Mouse (Mus musculus) embryo, embryonic 11.5 days (tissue): ENCODE measurements at regions not wholly inside any gene's neighbourhood (a gene's known extent, or its start where the extent isn't known, plus 50 kb on each side); places are given as distances from the start of the nearest gene placed in this dataset.
A peak's percentile ranks its signal among the peaks of the same experiment; 100 is the strongest.

Source experiments
- DNase-seq: peaks from one replicate; pipeline ENCODE4 v3.0.0-alpha.2; 2012; ENCODE audit warnings: low read depth, low spot score

GRCm38 (mm10) chr2:172699654-172700053 lies 150.3 kb downstream of the Tfap2c start:
- no peak for DNase-seq

DNA sequence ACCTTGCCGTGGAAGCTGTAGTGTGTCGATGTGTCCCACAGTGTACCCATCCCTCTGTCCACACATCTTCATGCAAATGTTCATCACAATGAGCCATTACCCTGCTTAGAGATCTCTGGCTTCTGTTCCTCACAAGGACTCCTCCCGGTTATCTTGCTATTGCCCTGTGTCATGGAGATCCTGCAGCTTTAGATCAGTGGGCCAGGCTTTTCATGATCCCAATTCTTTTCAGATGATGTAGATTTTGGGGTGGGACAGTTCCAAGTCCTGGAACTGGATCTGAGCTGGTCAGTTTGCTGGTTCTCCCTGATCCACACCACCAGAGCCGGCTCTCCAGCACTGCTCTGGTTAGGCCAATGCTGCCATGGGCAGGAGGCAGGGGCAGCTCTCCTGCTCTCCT lies 161.2 kb downstream of the Tfap2c start:
- no peak for DNase-seq

- no peak for DNase-seq
These were observed 177.3 kb downstream of the Tfap2c start for GRCm38 (mm10) chr2:172726701-172727100.

DNA sequence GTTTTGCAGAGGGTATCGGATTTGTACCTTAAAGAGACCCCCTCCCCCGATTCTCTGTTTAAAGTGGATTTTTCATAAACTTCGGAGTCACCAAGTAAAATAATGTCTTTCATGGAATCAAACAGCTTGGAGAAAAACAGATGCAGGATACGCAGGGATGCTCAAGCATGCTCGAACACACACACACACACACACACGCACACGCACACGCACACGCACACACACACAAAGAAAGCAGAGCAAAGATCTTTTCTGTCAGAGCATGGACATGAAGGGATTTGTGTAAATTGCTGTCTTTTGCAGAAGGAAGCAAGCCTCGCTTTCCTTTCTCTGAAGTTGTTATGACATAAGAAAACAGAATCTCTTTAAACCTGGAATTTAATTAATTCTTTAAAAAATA lies 178.2 kb downstream of the Tfap2c start:
- no peak for DNase-seq

DNA sequence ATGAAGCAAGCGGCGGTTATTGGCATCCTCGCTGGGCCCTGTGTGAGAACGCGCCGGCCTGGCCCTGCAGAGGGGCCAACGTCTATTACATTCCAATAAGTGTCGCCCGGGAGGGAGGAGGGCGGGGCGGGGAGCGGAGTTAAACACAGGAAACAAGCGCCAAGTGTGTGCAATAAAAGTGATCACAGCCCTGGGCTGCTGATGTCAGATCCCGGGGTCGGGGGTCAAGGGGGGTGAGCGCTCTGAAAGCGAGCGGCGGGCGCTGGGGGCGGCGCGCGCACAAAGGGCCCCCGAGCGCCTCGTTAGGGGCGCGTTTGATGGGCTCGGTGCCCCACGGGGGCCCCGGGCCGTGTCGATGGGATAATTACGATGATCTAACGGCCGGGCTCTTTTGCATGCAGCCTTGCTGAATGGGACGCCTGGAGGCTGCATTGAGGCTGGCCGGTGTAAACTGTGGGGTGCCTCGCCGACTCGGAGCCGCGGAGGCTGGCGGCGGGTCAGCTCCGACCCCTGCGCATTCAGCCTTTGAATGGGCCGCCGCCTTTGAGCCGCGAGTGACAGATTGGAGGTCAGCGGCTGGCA lies 178.9 kb downstream of the Tfap2c start:
- peak; percentile 73 for DNase-seq

GRCm38 (mm10) chr2:172729151-172729550 lies 179.8 kb downstream of the Tfap2c start:
- no peak for DNase-seq

DNA sequence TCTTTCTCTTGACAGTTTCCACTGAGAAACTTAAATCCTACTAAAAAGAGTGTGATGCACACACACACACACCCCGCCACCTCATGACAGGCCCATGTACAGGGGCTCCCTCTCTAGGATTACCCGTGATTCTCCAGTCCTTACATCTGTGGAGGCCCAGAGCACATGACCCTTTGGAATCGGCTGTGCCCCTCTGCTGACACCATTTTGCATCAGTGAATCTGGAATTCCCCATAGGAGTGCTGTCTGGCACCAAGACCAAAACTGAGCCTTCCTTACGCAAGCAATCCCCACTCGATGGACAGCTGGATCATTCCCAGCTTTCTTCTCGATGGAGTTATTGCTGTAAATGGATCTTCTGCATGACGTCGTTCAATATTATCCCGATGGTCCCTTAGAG lies 180.3 kb downstream of the Tfap2c start:
- no peak for DNase-seq

DNA sequence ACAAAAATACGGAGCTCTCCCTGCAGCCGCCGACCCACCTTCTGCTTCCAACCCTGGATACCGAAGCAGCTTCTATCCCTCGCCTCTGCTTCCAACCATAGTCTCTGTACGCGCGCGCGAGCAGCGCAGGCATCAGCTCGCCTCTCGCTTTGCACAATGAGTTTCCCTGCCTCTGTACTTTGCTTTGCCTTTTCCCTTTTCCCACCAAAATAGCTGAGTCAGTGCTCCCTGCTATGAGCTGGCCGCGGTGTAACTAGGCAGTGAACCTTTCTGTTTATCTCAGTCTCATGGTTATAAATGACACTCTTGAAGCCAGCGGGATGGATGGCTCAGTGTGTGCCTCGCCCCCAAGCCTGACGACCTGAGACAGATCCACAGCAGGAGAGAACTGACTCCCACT lies 182.0 kb downstream of the Tfap2c start:
- no peak for DNase-seq

DNA sequence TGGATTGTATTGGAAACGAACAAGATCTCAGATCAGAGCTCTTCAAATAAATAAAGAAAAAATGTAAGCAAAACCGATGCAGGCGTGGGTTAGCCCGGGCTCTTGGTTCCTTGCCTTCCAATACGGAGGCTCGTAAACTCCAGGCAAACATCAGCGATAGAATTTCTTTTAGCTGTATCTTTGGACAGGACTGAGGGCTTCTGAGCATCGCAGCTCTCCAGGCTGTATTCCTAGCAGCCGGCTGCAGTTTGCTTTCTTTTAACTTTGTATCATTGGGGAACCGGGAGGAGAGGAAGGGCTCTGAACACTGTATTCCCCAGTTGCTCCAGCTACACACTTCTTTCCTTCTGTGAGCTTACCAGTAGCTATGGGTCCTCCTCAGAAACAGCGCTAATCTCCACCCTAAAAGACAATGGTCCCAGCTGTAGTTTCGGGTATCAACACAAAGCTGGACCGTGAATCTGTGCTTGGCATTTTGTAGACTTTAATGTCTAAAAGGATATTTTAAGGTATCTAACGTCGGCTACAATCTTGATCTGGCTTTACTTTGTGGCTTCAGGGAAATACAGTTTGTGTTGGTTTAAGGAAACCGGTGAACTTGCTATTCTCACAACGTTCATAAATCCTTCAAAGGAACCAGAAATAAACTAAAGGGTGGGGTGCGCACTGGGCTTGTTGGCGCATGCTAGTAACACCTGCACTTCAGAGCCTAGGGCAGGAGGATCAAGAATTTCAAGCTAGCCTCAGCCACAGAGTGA lies 183.2 kb downstream of the Tfap2c start:
- DNase-seq: no peak

DNA sequence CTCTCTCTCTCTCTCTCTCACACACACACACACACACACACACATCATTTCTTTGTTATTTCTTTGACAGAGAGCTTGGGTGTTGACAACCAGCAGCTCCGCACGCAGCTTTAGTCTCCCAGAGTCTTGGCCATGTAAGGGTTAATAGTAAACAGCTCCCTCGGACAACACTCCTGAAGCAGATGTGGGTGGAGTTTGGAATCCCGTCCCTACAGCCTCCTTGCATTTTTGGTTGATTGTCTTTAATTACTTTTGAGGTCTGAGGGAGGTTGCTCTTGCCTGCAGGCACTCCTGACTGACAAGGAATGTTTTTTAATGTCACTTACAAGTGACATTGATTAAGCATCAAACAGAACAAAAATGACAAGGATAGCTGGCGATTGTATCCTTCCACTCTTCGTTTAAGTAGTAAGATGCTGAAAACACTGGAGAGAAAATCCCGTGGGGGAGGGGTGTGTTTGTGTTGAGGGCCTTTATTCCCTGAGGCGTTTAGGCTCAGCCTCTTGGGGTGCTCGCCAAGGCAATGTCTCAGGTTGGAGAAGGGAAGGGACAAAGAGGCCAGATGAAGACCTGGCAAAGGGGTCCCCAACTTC lies 184.1 kb downstream of the Tfap2c start:
- DNase-seq: no peak

- DNase-seq: no peak
These were observed 186.2 kb downstream of the Tfap2c start for GRCm38 (mm10) chr2:172735621-172736020.

DNA sequence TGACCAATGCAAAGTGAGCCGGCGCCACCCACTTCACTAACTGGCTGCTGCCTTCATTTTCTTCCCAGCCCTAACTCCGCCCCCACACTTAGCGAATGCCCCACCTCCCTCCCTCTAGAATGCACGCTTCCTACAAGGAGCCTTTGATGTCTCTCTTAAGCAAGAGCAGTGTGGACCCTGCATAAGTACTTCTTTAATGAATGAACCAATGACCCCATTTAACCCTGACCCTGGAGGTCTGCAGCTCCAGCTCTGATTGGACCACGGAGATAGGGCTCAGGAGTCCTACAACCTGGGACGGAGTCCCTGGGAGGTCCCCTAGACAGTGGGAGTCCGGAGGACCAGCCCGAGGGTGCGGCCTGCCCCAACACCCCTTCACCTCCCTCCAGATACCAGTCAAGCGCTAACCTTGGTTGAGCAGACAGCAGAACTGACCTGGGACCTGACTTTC lies 189.7 kb downstream of the Tfap2c start:
- DNase-seq: no peak

GRCm38 (mm10) chr2:172739529-172739928 lies 190.1 kb downstream of the Tfap2c start:
- no peak for DNase-seq

GRCm38 (mm10) chr2:172751364-172751763 lies 188.8 kb downstream of the Bmp7 start:
- no peak for DNase-seq

- no peak for DNase-seq
These were observed 184.2 kb downstream of the Bmp7 start for GRCm38 (mm10) chr2:172755686-172756471.

GRCm38 (mm10) chr2:172756472-172756860 lies 183.7 kb downstream of the Bmp7 start:
- DNase-seq: no peak

DNA sequence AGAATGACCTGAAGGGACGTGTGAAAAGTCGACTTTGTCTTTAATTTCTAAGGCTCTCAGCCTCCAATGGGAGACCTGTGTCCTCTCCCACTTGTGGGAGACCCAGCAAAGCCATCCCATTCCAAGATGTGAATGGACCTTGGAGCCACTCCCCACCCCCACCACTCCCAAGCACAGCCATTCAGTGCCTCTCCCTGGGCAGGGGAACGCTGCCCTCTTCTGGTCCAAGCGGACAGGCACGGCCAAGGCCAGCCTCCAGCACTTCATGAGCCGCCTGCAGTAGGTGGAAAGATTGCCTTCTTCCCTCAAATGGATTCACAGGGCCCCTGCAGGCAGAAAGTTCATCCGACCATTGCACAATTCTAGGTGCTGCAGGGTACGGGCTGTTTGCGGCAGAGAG lies 181.6 kb downstream of the Bmp7 start:
- DNase-seq: peak; percentile 54

DNA sequence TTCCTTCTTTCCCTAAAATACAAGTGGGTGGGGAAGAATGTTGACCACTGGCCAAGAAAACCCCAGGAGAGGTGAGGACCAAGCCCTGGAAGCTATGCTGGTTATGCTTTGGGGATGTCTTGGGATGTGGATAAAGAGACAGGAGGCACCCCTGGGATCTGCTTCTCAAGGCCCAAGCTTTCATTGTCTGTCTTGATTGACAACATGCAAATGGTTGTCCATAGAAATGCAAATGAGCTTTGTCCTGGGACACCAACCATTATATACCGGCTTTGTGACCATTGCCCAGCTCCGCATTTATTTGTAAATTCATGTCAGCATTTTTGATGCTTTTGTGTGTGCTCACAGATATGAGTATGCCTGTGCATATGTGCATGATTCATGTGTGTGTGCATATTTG lies 174.9 kb downstream of the Bmp7 start:
- DNase-seq: no peak

DNA sequence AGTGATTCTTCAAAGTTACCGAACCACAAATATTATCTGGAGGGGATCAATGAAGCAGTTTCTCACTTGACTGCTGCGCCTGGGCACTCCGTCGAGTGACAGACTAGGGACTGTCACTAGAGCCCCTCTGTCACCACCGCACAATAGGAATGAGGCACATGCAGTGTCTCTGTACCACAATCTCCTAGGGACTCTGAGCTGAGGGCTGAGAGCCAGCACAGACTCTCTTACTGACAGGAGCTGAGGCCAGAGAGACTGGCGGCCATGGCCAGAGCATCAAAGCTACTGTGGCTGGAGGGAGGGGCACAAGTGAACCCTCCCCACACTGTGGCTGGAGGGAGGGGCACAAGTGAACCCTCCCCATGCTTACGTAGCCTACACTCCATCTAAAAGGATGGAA lies 173.7 kb downstream of the Bmp7 start:
- no peak for DNase-seq

DNA sequence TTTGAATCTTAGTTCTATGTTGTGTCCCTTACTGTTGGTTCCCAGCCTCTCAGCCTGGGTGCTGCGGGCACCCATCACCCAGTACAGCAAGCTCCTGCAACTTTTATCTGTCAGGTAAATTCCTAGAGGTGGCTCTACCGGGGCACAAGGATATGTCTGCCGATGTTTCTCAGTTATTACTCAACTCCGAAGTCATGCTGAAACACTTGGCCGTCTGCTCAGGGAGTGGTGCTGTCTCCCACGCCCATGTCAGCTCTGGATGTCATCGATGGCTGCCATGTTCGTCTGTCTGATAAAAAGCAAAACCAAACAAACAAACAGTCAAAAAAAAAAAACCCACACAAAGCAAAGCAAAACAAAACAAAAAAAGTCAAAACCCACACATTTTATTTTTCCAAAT lies 171.4 kb downstream of the Bmp7 start:
- DNase-seq: no peak

DNA sequence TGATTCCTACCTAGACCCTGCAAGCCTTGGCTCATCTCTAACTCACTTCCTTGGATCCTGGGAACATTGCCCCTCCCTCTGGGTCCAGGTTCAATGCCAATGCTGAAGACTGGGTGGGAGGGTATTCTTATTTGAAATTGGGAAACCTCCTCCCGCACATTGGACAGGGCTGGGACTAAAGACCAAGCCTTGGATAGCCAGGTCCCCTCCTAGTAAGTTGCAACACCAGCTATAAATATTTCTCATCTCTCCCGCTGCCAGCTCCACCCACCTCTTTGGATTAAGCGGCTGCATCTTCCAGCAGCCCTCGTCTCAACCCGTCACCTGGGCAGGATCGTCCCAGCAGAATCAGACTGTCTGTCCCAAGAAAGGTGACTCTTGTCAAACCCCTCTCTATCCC lies 170.1 kb downstream of the Bmp7 start:
- no peak for DNase-seq

DNA sequence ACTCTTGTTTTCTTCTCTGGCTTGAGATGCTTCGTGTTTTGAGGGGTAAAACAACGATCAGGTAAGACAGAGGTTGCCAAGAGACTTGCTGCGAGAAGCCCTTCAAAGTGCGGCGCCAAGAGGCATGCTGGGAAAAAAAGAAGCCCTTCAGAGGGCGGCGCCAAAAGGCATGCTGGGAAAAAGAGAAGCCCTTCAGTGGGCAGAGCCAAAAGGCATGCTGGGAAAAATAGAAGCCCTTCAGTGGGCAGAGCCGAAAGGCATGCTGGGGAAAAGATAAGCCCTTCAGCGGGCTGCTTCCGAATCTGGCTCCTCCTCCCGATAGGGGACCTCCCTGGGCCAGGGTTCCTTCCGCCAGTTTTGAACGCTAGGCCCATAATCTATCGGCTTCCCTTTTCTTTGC lies 169.5 kb downstream of the Bmp7 start:
- no peak for DNase-seq
